Mouse (Mus musculus) ES-Bruce4 (cell line): ENCODE measurements at regions not wholly inside any gene's neighbourhood (a gene's known extent, or its start where the extent isn't known, plus 50 kb on each side); places are given as distances from the start of the nearest gene placed in this dataset.

Source experiments
- EP300 ChIP-seq: IDR thresholded peaks from 2 replicates; pipeline ENCODE4 v1.6.1; 2011; ENCODE audit warnings: low read depth, low read length; ENCODE audit not compliant: insufficient read depth
- POLR2A ChIP-seq: IDR thresholded peaks from one replicate; pipeline ENCODE4 v1.8.1; 2011; ENCODE audit warnings: low read length; ENCODE audit not compliant: insufficient read depth

- TF ChIP-seq EP300 (no peak), POLR2A (no peak)
Observed at GRCm38 (mm10) chr13:71338700-71339099, 497.1 kb upstream of the Adamts16 start.
